Mouse (Mus musculus): ENCODE measurements around the gene Gm6482. TPM values are rescaled to one million over a fixed set of nuclear protein-coding genes. Genes with fewer than 3 reads are reported as not detected.
"Not testable (repeated sequence)": the region's sequence is repeated elsewhere in the genome, so short reads cannot be mapped to it uniquely, and the experiment has no call there.

Gene Gm6482
- total RNA-seq (2017), result not detected in 2 replicates

GRCm38 (mm10) chr14:41408181-41408580 lies at the start of gene Gm6482:
Gene Gm6482 (minus strand): TSS chr14:41408281.
- ATAC-seq (ENCODE audit: extremely low read depth, insufficient number of reproducible peaks, low FRiP score, poor library complexity, severe bottlenecking), result not testable (repeated sequence)

DNA sequence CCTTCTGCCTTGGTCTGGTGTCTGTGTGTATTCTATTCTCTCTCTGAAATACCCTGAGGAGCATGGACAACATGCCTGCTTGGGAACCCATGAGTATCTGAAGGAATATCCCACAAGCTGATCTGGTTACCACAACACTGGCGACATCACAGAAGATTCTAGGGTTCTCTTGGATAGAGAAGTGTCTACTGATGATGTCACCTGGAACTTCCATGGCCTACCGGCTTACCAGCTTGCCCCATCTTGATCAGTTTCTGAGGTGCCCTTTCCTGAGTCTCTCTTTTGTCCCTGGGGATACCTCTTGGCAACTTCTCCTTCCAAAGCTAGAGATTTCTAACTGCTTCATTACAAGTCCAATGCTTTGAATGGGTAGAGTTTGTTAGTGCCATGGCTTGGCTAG lies 45.3 kb upstream of the Gm6482 start, which contains the start of gene Gm7954:
Gm7954 (minus strand) TSS at position 101 of the 400 bp plus-strand sequence.
- not testable (repeated sequence) for ATAC-seq (ENCODE audit: extremely low read depth, insufficient number of reproducible peaks, low FRiP score, poor library complexity, severe bottlenecking)

GRCm38 (mm10) chr14:41425393-41426075 lies 17.5 kb upstream of the Gm6482 start:
- not testable (repeated sequence) for ATAC-seq (ENCODE audit: extremely low read depth, insufficient number of reproducible peaks, low FRiP score, poor library complexity, severe bottlenecking)

GRCm38 (mm10) chr14:41424694-41425093 lies 16.6 kb upstream of the Gm6482 start:
- not testable (repeated sequence) for ATAC-seq (ENCODE audit: extremely low read depth, insufficient number of reproducible peaks, low FRiP score, poor library complexity, severe bottlenecking)

- ATAC-seq (ENCODE audit: extremely low read depth, insufficient number of reproducible peaks, low FRiP score, poor library complexity, severe bottlenecking), result not testable (repeated sequence)
These were observed 21.8 kb downstream of the Gm6482 start, which contains the start of gene Gm7945 for GRCm38 (mm10) chr14:41386279-41386678. Gene Gm7945 (minus strand): TSS chr14:41386379.

Other genes with a start within 250 kb of the Gm6482 start
- not detected in 2 replicates for gene Sftpd, start 223.1 kb downstream of the Gm6482 start, total RNA-seq (2017)
- gene Gm2832, start 129.5 kb downstream of the Gm6482 start, total RNA-seq (2017), result not detected in 2 replicates
- not detected in 2 replicates for gene Gm5798, start 59.7 kb downstream of the Gm6482 start, total RNA-seq (2017)
- not detected in 2 replicates for gene Gm7945, start 21.9 kb downstream of the Gm6482 start, total RNA-seq (2017)
- not detected in 2 replicates for gene Gm7954, start 45.2 kb upstream of the Gm6482 start, total RNA-seq (2017)
- gene Gm3486, start 81.2 kb upstream of the Gm6482 start, total RNA-seq (2017), result not detected in 2 replicates
- gene Gm7970, start 147.3 kb upstream of the Gm6482 start, total RNA-seq (2017), result not detected in 2 replicates
- gene 1700049E17Rik2, start 164.9 kb upstream of the Gm6482 start, total RNA-seq (2017), result not detected in 2 replicates
- not detected in 2 replicates for gene Gm3072, start 216.3 kb upstream of the Gm6482 start, total RNA-seq (2017)
- not detected in 2 replicates for gene Gm3676, start 238.2 kb upstream of the Gm6482 start, total RNA-seq (2017)

Data from neutrophil, adult 5-6 weeks (primary cell).